Mouse (Mus musculus): ENCODE results near the gene Rtn4rl2.

DNA sequence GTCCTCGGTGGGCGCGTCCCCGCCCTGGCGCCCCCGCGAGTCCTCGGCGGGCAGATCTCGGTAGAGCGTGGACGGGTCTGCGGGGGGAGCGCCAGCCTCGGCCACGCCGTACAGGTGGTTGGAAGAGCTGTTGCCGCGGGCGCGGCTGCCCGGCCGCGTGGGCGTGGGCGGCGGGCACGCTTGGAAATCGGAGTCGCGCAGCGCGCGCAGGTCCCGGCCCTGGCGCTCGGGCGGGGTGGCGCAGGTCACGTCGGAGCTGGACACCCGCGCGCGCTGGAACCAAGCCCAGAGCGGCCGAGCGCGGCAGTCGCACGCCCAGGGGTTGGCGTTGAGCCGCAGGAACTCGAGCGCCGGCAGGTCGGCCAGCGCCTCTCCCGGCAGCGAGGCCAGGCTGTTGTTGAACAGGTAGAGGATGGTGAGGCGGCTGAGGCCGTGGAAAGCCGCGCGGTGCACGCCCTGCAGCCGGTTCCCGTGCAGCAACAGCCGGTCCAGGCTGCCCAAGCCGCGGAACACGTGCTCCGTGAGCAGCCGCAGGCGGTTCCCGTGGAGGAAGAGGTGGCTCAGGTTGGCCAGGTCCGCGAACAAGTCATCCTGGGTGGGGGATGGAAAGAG, 14.3 kb downstream of the Rtn4rl2 start:
- no peak for TF ChIP-seq CTCF (IDR thresholded peaks at IDR 0.05; ENCODE audit: insufficient read depth, low read depth, low read length)
- no peak for TF ChIP-seq POLR2A (IDR thresholded peaks at IDR 0.05; ENCODE audit: insufficient read depth, low read depth, low read length)

Measured in olfactory bulb, adult 2 months (tissue).